Comparison of ENCODE assay signal across 17 mouse cellular contexts in the genomic region with DNA sequence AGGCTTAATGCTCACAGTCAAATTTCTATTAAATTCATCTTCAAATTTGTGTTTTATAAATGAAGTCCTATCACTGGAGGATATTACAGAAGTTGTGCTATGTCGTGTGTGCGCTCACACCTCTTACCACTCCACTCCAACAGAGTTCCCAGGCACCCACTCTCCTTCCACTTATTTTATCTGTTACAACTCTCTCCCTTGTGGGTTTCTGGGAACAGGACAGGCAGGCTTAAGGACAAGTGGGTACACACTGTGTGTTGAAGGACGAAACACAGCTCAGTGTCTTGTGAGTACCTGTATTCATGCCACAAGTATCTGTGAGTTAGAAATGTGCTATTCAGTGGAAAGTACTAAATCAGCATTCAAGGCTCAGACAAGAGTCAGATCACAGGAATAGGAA.
"Had no signal": no experiment of that assay in that cellular context is flagged by ENCODE, and none has a peak within 500 bp of the region (broad histone marks: within the 10 kb centered on the region; RNA-seq: fewer than 3 reads in every experiment).

No protein-coding gene starts in this region.

- H3K36me3 ChIP-seq: liver, embryonic 15.5 days; lung, embryonic 15.5 days; midbrain, embryonic 13.5 days; midbrain, embryonic 15.5 days; neural tube, embryonic 12.5 days; stomach, embryonic 15.5 days had no signal

- H3K4me3 ChIP-seq: liver, embryonic 15.5 days; lung, embryonic 15.5 days; megakaryocyte, embryonic 14.5 days; midbrain, embryonic 13.5 days; midbrain, embryonic 15.5 days; neural tube, embryonic 12.5 days; stomach, embryonic 15.5 days had no signal

- H3K4me2 ChIP-seq: liver, embryonic 15.5 days; lung, embryonic 15.5 days; midbrain, embryonic 11.5 days; midbrain, embryonic 13.5 days; midbrain, embryonic 15.5 days; neural tube, embryonic 12.5 days; stomach, embryonic 15.5 days had no signal

- H3K4me1 ChIP-seq: liver, embryonic 15.5 days; lung, embryonic 15.5 days; megakaryocyte, embryonic 14.5 days; midbrain, embryonic 13.5 days; midbrain, embryonic 15.5 days; neural tube, embryonic 12.5 days; stomach, embryonic 15.5 days had no signal

- H3K9me3 ChIP-seq: liver, embryonic 15.5 days; lung, embryonic 15.5 days; megakaryocyte, embryonic 14.5 days; midbrain, embryonic 13.5 days; midbrain, embryonic 15.5 days; neural tube, embryonic 12.5 days; stomach, embryonic 15.5 days had no signal

- ATAC-seq: liver, postnatal 0 days; midbrain, embryonic 13.5 days; midbrain, embryonic 15.5 days had no signal

- H3K27ac ChIP-seq: liver, embryonic 15.5 days; lung, embryonic 15.5 days; macrophage; midbrain, embryonic 13.5 days; midbrain, embryonic 15.5 days; neural tube, embryonic 12.5 days; stomach, embryonic 15.5 days; stomach, postnatal 0 days had no signal

- H3K27me3 ChIP-seq: liver, embryonic 15.5 days; lung, embryonic 15.5 days; megakaryocyte, embryonic 14.5 days; midbrain, embryonic 13.5 days; midbrain, embryonic 15.5 days; neural tube, embryonic 12.5 days; stomach, embryonic 15.5 days had no signal

- H3K9ac ChIP-seq: liver, embryonic 15.5 days; liver, postnatal 0 days; lung, embryonic 15.5 days; midbrain, embryonic 13.5 days; midbrain, embryonic 15.5 days; neural tube, embryonic 12.5 days; stomach, embryonic 15.5 days had no signal

- DNase-seq: liver, postnatal 0 days; lung, adult 2 months; lung, postnatal 36 days; right cerebral cortex, postnatal 14 days; thymus, adult 2 months; thymus, postnatal 25 days; thymus, postnatal 4 days had no signal
